Mouse (Mus musculus) erythroblast, embryonic 14.5 days (primary cell): Measurements from ENCODE around the gene Marc2. TPM values are rescaled to one million over a fixed set of nuclear protein-coding genes. Genes with fewer than 3 reads are reported as not detected.

Experiments
- H3K27me3 ChIP-seq: 2 replicates; pipeline ENCODE4 v1.6.1; 2012; ENCODE audit warnings: inconsistent platforms; ENCODE audit not compliant: control insufficient read depth
- H3K36me3 ChIP-seq: 2 replicates; pipeline ENCODE4 v1.6.1; 2012; ENCODE audit warnings: mild to moderate bottlenecking, inconsistent platforms; ENCODE audit not compliant: control insufficient read depth
- H3K4me1 ChIP-seq: 2 replicates; pipeline ENCODE4 v1.6.1; 2012; ENCODE audit warnings: inconsistent platforms; ENCODE audit not compliant: control insufficient read depth
- H3K4me3 ChIP-seq: replicated peaks from 2 replicates; pipeline ENCODE3; 2012; ENCODE audit warnings: moderate library complexity, mild to moderate bottlenecking, inconsistent platforms
- H3K9me3 ChIP-seq: 2 replicates; pipeline ENCODE4 v1.6.1; 2012; ENCODE audit warnings: low read length, inconsistent platforms, mixed read lengths; ENCODE audit not compliant: control insufficient read depth
- GATA1 ChIP-seq: IDR thresholded peaks from 2 replicates; pipeline ENCODE4 v1.6.1; 2012; ENCODE audit warnings: low read length, inconsistent platforms, mixed read lengths
- TAL1 ChIP-seq: IDR thresholded peaks from 3 replicates; pipeline ENCODE4 v1.6.1; 2012; ENCODE audit warnings: low read length, inconsistent platforms, mixed read lengths
- polyA plus RNA-seq: library from polyadenylated mRNA; stranded (reverse); fragments of >175 nt; gene quantifications from 2 replicates; pipeline ENCODE4 v1.2.3, GENCODE M21; 2012

Gene Marc2
- polyA plus RNA-seq, 1 experiment, result 6.8 TPM

DNA sequence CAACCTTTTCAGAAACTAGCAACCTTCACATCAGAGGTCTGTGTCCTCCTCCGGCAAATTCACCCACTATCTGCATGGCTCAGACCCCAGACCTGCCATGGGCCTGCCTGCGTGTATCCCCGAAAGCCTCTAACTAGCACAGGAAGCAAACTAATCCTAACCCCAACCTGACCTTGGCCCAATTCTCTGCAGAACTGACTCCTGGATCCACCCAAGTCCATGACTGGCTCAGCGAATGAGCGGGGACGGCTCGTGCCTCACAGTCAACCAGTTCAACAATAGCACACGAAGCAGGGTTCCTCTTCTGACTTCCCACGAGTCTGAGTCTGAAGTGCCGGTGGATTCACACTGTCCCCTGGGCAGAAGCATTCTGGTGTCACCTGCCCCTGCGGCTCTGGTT, 27.7 kb upstream of the Marc2 start:
- no peaks in the 10 kb centered on the region; the same call in 1 of the 2 replicates for H3K36me3 ChIP-seq
- no peaks in the 10 kb centered on the region for H3K4me1 ChIP-seq
- no peaks in the 10 kb centered on the region for H3K27me3 ChIP-seq
- no peaks in the 10 kb centered on the region for H3K9me3 ChIP-seq
- H3K4me3 ChIP-seq, result no peak overlapping the region
- TF ChIP-seq TAL1, result no peak
- no peak for TF ChIP-seq GATA1

DNA sequence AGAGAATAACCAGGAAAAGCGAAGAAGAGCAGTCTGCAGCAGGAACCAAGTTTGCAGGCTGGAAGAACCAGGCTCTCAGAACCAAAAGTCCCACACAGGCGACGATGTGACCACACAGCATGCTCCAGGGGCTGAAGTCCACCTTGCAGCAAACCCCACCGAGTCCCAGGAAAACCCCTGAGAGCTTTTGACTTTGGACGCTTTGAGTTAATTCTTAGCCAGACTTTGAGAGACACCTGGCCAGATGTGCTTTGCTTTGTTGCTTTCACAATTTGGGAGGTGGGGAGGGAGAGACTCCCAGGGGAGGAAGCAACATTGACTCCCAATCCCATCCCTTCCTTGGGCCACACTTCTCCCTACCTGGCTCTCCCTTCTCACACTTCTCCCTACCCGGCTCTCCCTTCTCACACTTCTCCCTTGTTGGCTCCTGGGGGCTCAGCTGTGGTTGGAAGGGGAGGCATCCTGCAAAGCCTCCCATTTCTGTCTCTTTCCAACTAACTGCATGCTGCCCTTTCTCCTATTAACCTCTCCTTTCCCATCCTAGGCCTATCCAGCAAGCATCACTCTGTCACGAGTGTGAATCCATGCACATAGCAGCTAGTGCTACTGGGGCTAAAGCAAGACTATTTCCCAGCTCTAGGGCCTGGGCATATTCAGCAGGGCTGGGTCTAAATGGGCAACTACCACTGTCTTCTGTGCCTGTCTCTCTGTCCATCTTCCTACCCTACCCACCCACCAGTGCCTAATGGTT, 26.0 kb upstream of the Marc2 start:
- Histone ChIP-seq H3K4me1 (no peaks in the 10 kb centered on the region), H3K9me3 (no peaks in the 10 kb centered on the region), H3K4me3 (no peak overlapping the region), H3K36me3 (no peaks in the 10 kb centered on the region; the same call in 1 of the 2 replicates), H3K27me3 (no peaks in the 10 kb centered on the region)
- TF ChIP-seq GATA1 (no peak), TAL1 (no peak)

DNA sequence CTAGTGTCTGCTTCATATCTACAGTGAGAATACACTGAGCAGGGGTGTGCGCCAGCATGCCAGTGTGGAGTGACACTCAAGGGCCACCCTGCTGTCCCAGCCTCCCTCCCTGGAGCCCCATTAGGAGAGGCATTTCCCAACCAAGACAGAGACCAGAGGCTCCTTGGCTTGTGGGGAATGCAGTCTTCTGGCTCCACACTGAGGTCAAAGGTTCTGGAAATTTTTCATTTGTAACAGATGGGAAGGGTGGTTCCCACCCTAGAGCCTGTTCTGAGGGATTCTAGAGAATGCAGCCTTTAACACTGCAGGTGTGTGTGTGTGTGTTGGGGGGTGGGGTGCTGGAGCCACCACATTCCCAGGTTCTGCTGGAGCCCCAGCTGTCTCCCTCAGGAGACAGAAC, 25.3 kb upstream of the Marc2 start:
- no peaks in the 10 kb centered on the region for H3K4me1 ChIP-seq
- no peak for TF ChIP-seq GATA1
- no peak for TF ChIP-seq TAL1
- H3K36me3 ChIP-seq, result no peaks in the 10 kb centered on the region; the same call in 1 of the 2 replicates
- H3K4me3 ChIP-seq, result no peak overlapping the region
- no peaks in the 10 kb centered on the region for H3K9me3 ChIP-seq
- no peaks in the 10 kb centered on the region for H3K27me3 ChIP-seq

DNA sequence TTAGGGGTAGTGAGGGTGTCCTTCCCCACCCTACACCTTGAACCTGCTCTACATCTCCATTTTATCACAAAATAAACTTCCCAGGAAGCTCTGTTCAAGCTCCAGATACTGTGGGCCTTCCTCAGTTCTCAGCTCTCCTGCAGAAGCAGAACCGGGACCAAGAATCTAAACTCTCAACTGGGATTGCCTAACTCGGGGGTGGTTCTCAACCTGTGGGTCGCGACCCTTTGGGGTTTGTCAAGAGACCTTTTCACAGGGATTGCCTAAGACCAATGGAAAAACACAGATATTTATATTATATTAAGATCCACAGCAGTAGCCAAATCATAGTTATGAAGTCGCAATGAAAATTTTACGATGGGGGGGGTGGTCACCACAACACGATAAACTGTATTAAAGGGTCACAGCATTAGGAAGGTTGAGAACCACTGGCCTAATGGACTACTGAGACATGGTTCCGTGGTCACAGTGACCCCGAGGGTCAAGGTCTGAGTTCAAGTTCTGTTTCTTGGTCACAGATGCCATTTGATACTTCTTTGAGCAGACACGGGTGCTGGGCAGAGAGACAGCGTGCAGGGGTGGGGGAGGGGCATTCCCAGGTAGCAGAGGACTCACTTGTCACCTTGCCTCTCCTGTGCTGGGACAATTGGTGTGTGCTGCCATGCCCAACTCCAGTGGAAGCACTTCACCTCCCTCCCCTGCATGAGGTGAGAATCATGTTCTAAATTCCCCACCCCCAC, 24.6 kb upstream of the Marc2 start:
- no peak overlapping the region for H3K4me3 ChIP-seq
- no peaks in the 10 kb centered on the region for H3K9me3 ChIP-seq
- H3K4me1 ChIP-seq, result no peaks in the 10 kb centered on the region
- H3K27me3 ChIP-seq, result no peaks in the 10 kb centered on the region
- no peak for TF ChIP-seq TAL1
- no peaks in the 10 kb centered on the region; the same call in 1 of the 2 replicates for H3K36me3 ChIP-seq

DNA sequence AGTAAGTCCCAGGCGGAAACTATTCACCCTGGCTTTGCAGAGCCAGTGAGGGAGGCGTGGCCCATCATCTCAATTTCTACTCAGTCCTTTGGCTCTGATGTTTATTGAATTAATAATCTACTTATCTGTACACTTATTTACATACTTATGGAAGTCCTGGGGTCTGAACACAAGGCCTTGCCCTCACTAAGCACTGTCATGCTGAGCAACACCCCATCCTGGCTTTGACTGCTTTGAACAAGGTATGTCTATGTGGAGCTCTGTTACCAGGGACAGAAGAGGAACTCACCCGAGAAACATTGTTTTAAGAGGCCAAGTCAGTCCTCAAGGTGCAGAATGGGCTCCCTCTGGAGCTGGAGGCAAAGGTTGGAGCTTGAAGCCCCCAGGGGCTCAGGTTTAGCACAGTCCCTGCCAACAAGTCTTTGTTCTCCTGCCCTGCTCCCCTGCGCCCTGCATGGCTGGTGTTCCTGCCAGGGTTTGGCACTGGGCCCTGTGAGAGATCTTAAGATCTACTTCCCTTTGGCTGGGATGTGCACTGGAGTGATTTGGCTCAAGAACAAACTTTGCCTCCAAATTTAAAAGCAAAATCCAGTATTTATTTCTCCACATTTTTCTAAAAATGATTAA, 23.8 kb upstream of the Marc2 start:
- no peak overlapping the region for H3K4me3 ChIP-seq
- H3K9me3 ChIP-seq, result no peaks in the 10 kb centered on the region
- no peaks in the 10 kb centered on the region for H3K27me3 ChIP-seq
- TF ChIP-seq GATA1 (no peak), TAL1 (no peak)
- H3K36me3 ChIP-seq, result no peaks in the 10 kb centered on the region; the same call in 1 of the 2 replicates
- no peaks in the 10 kb centered on the region for H3K4me1 ChIP-seq

DNA sequence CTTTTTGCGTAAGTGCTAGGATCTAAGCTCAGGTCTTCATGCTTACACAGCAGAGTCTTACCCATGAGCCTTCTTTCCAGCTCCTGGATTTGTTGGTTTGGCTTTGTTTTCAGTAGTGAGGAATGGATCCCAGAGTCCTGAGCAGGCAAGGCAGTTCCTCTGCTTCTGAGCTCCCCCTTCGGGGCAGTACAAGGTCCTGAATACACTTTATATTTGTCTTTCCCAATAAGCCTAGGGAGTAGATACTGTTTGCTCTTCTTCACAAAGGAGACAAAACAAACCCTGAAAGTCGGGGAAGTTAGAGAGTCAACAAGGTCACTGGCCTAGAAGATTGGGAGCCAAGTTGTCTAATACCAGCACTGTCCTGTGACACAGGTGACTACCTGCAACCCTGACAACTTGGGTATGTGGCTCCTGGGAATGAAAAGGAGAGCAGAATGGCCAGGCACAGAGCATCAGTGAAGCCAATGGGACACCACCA, 21.4 kb upstream of the Marc2 start:
- Histone ChIP-seq H3K9me3 (no peaks in the 10 kb centered on the region), H3K27me3 (no peaks in the 10 kb centered on the region), H3K4me1 (no peaks in the 10 kb centered on the region), H3K4me3 (no peak overlapping the region), H3K36me3 (no peaks in the 10 kb centered on the region; the same call in 1 of the 2 replicates)
- no peak for TF ChIP-seq TAL1
- TF ChIP-seq GATA1, result no peak

DNA sequence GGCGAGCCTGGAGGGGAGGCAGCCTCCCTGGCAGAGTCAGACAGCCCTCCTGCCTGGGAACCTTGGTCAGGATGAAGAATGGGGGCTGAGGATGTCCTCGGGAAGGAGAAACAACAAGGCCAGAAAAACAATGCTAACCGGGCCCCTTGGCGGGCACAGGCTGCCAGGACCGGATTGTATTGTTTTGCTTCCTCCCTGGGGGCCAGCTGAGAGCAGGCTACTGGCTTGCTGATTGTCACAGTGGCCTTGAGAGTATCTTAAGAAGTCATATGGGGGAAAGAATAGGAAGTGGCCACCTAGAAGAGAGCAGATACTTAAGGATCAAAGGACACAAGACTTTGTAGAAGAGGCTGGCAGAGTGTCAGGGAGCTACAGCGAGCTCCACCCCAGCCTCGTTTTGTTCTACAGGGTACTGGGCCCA, 18.1 kb upstream of the Marc2 start:
- TF ChIP-seq GATA1 (no peak), TAL1 (no peak)
- Histone ChIP-seq H3K4me1 (no peaks in the 10 kb centered on the region), H3K27me3 (no peaks in the 10 kb centered on the region), H3K9me3 (no peaks in the 10 kb centered on the region), H3K36me3 (no peaks in the 10 kb centered on the region), H3K4me3 (no peak overlapping the region)

DNA sequence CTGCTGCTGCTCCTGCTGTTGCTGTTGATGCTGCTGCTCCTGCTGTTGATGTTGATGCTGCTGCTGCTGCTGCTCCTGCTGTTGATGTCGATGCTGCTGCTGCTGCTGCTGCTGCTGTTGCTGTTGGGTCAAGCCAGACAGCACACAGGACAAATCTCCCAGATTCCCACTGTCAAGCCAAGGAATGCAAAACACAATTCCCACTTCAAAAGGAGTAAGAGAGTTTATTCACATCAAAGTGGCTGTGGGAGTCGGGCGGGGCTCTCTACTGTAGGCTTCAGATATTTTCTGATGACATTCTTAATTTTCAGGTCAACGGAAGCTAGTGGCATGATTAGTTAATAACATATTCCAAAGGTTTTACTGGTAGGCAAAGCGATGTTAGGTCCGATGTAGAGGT, 16.4 kb upstream of the Marc2 start:
- Histone ChIP-seq H3K9me3 (no peaks in the 10 kb centered on the region), H3K36me3 (no peaks in the 10 kb centered on the region), H3K4me1 (no peaks in the 10 kb centered on the region; the same call in 1 of the 2 replicates), H3K27me3 (no peaks in the 10 kb centered on the region), H3K4me3 (no peak overlapping the region)
- no peak for TF ChIP-seq GATA1

DNA sequence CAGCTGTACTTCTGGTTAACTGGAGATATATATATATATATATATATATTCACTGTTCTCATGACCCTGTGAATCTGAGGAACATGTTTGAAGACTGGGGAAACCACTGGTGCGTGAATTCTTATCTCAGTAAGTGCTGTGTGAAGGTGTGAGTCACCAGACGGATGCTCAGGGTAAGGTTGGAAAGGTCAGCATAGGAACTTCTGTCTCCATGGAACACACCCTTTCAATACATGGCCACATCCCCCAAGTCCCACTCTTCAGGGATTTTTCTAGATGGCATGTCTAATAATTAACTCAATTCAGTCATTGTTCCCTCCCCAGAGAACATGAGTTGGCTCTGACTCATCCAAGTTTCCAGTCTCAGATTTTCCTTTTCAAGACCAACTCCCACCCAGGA, 15.3 kb upstream of the Marc2 start:
- Histone ChIP-seq H3K4me3 (no peak overlapping the region), H3K9me3 (no peaks in the 10 kb centered on the region), H3K4me1 (no peaks in the 10 kb centered on the region; the same call in 1 of the 2 replicates), H3K27me3 (no peaks in the 10 kb centered on the region), H3K36me3 (no peaks in the 10 kb centered on the region)
- TF ChIP-seq TAL1 (no peak), GATA1 (no peak)
